Comparison of ENCODE assay signal across 8 mouse cellular contexts in genomic region chr11:4873755-4874475, GRCm38 (mm10). TPM values are rescaled to one million over a fixed set of nuclear protein-coding genes. Genes with fewer than 3 reads are reported as not detected.
DNase-seq lines count a peak whose midpoint lies in the region; ATAC-seq lines count a peak whose summit lies in the region.

Nipsnap1 (plus strand) TSS chr11:4873951.

- no peaks in the 10 kb centered on the region; the same call in 1 of the 2 replicates for H3K36me3 ChIP-seq in hindbrain, embryonic 14.5 days (replicated peaks; ENCODE audit: control insufficient read depth, insufficient read depth)

- peak within 1 kb of the TSS; percentile 71 for H3K9ac ChIP-seq in hindbrain, embryonic 14.5 days

- peak within 1 kb of the TSS; percentile 67 for H3K4me2 ChIP-seq in hindbrain, embryonic 14.5 days (replicated peaks)

- WGBS in hindbrain, embryonic 14.5 days = under 1% methylated on average over 30 of the region's 30 CpGs

- peak within 1 kb of the TSS; percentile 63 for H3K27ac ChIP-seq in hindbrain, embryonic 14.5 days

- peak; percentile 92 for ATAC-seq in hindbrain, embryonic 14.5 days (ENCODE audit: low FRiP score)

- DNase-seq in T-cell, adult 2 months (ENCODE audit: low spot score) = peak; percentile 86
- peak; percentile 86 to 88 for DNase-seq in cerebellum, postnatal 14 days
- peak; percentile 61 to 64 for DNase-seq in frontal cortex, postnatal 25 days (ENCODE audit: low spot score in 2 of 2)
- peak; percentile 84 for DNase-seq in hindbrain, embryonic 14.5 days (ENCODE audit: low spot score)
- peak; percentile 78 to 80 for DNase-seq in layer of hippocampus, postnatal 36 days
- peak; percentile 84 for DNase-seq in lung, postnatal 36 days
- peak; percentile 91 for DNase-seq in retina, embryonic 14.5 days (ENCODE audit: low spot score)
- peak; percentile 94 for DNase-seq in thymus, postnatal 4 days

- H3K4me1 ChIP-seq in hindbrain, embryonic 14.5 days (replicated peaks; ENCODE audit: control insufficient read depth, insufficient read depth, low read length) = peaks cover 9% of the 10 kb centered on the region

- peak within 1 kb of the TSS; percentile 52 for H3K4me3 ChIP-seq in hindbrain, embryonic 14.5 days (replicated peaks; ENCODE audit: low read length)

- H3K9me3 ChIP-seq in hindbrain, embryonic 14.5 days (ENCODE audit: control insufficient read depth, low read length) = no peaks in the 10 kb centered on the region

- no peaks in the 10 kb centered on the region for H3K27me3 ChIP-seq in hindbrain, embryonic 14.5 days (ENCODE audit: control insufficient read depth, insufficient read depth, low read length)

RNA-seq across cellular contexts. Expression of gene Nipsnap1, which starts in this region (rescaled TPM):
- polyA plus RNA-seq in hindbrain, embryonic 14.5 days (2014; fragmentation: Nextera tagmentation; extraction: Ambion mirVana) = 116 and 118 TPM in 2 replicates
- total RNA-seq in layer of hippocampus, postnatal 36 days (2021) = 10 to 100 TPM; 81.2 to 86.8 TPM

Comparison
In these comparisons a context has a peak if more than half of its experiments do, and no peak if none do; other contexts are left out.
1. Peak in every context shown above with its lines: DNase-seq, ATAC-seq, H3K4me3 ChIP-seq and H3K27ac ChIP-seq.